Mouse (Mus musculus) neural tube, embryonic 13.5 days (tissue): ENCODE data around the gene Dus4l. TPM values are rescaled to one million over a fixed set of nuclear protein-coding genes. Genes with fewer than 3 reads are reported as not detected.
"Not testable (repeated sequence)": the region's sequence is repeated elsewhere in the genome, so short reads cannot be mapped to it uniquely, and the experiment has no call there.

Experiments used
- ATAC-seq: fragments of 200-750 bp; cut with Nextera tagmentation; 2 replicates; pipeline ENCODE4 v1.8.0; 2017; ENCODE audit warnings: low read depth, mild to moderate bottlenecking, moderate TSS enrichment, moderate library complexity
- H3K27ac ChIP-seq: fragments of 300-500 bp; sonication (generic); replicated peaks from 2 replicates; pipeline ENCODE4 v1.5.1; 2015; ENCODE audit warnings: moderate library complexity, mild to moderate bottlenecking, inconsistent platforms
- H3K27me3 ChIP-seq: fragments of 300-500 bp; sonication (generic); 2 replicates; pipeline ENCODE4 v1.6.1; 2015; ENCODE audit warnings: mild to moderate bottlenecking, inconsistent platforms
- H3K36me3 ChIP-seq: fragments of 300-500 bp; sonication (generic); 2 replicates; pipeline ENCODE4 v1.6.1; 2015; ENCODE audit warnings: mild to moderate bottlenecking, inconsistent platforms
- H3K4me1 ChIP-seq: fragments of 300-500 bp; sonication (generic); replicated peaks from 2 replicates; pipeline ENCODE4 v1.6.1; 2015; ENCODE audit warnings: inconsistent platforms
- H3K4me2 ChIP-seq: fragments of 300-500 bp; sonication (generic); 2 replicates; pipeline ENCODE4 v1.6.1; 2015; ENCODE audit warnings: inconsistent platforms, mild to moderate bottlenecking, moderate library complexity
- H3K4me3 ChIP-seq: fragments of 300-500 bp; sonication (generic); 2 replicates; pipeline ENCODE4 v1.5.1; 2015; ENCODE audit warnings: mild to moderate bottlenecking, inconsistent platforms
- H3K9ac ChIP-seq: fragments of 300-500 bp; sonication (generic); 2 replicates; pipeline ENCODE4 v1.6.1; 2015; ENCODE audit warnings: moderate library complexity, mild to moderate bottlenecking, inconsistent platforms
- H3K9me3 ChIP-seq: fragments of 300-500 bp; sonication (generic); 2 replicates; pipeline ENCODE4 v1.6.1; 2016; ENCODE audit warnings: inconsistent platforms
- WGBS: fragments of 180-500 bp; shearing (Covaris S2); methylation state at CpG from one replicate; pipeline ENCODE4 v1.1.7; 2015; 5-methylcytosine and 5-hydroxymethylcytosine counted together
- polyA plus RNA-seq: library from polyadenylated mRNA; unstranded; fragments of >200 nt; fragmentation: Nextera tagmentation; extraction: Ambion mirVana; gene quantifications from 2 replicates; pipeline ENCODE4 v1.2.1, GENCODE M21; 2015

Gene Dus4l
- polyA plus RNA-seq, 1 experiment from 2014 or later = 7.6 TPM

DNA sequence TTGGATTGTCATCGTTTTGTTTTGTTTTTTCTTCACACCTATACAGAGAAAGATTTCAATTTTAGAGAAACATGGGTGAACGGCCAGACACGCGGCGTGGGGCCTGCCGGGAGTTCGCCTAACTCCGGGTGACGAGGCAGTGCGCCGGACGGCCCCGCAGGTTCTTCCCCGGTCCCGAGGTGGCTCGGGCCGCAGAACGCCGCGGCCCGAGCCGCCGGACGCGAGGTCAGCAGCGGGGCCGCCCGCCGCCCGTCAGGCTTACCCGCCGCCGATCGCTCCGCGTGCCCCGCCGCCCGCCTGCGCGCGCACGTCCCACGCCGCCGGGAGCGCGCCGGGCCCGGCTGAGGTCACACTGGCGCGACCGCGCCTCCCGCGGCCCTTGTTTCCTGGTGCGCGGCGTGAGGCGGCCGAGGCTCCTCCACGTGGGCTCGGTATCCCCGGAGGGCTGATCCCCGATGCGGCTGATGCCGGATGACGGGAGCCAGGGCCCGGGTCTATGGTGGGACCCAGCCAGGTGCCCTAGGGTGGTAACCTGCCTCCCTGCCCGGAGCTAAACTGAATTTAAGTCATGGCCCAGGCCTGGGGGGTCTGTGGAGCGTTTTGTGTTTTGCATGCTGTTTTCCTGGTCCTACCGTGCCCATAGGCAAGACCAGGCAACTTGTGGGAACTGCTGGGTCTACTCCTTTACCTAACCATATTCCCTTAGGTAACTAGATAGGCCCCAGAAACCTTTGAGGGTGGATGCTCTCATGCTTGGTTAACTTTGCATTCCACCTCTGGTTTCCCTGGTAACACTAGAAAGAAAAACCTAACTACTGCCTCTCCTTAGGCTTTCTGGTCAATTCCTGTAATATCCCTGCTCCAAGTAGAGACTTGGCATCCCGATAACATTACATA, 20.0 kb downstream of the Dus4l start, which contains the start of gene Bcap29:
Bcap29 (minus strand) TSS at position 316 of the 897 bp plus-strand sequence.
- 2% methylated on average over 55 of the region's 73 CpGs for WGBS
- peaks cover 8% of the 10 kb centered on the region; the same call in 1 of the 2 replicates for H3K4me1 ChIP-seq
- peak; percentile 86 for ATAC-seq

GRCm38 (mm10) chr12:31633970-31634342, 20.7 kb downstream of the Dus4l start:
- Histone ChIP-seq H3K27ac (peak overlapping the region; percentile 67), H3K27me3 (no peaks in the 10 kb centered on the region), H3K9me3 (no peaks in the 10 kb centered on the region), H3K4me1 (peaks cover 8% of the 10 kb centered on the region; the same call in 1 of the 2 replicates), H3K4me2 (peak overlapping the region; percentile 77), H3K9ac (peak overlapping the region; percentile 82), H3K36me3 (no peaks in the 10 kb centered on the region), H3K4me3 (peak overlapping the region; percentile 60)
- 14% methylated on average over 13 of the region's 13 CpGs for WGBS
- peak; percentile 68 for ATAC-seq

More for the DNA sequence above, 20.0 kb downstream of the Dus4l start, which contains the start of gene Bcap29:
- Histone ChIP-seq H3K27ac (peak within 1 kb of the TSS; percentile 67), H3K4me3 (peak within 1 kb of the TSS; percentile 60), H3K36me3 (no peaks in the 10 kb centered on the region), H3K9ac (peak within 1 kb of the TSS; percentile 82), H3K4me2 (peak within 1 kb of the TSS; percentile 77), H3K9me3 (no peaks in the 10 kb centered on the region), H3K27me3 (no peaks in the 10 kb centered on the region)

DNA sequence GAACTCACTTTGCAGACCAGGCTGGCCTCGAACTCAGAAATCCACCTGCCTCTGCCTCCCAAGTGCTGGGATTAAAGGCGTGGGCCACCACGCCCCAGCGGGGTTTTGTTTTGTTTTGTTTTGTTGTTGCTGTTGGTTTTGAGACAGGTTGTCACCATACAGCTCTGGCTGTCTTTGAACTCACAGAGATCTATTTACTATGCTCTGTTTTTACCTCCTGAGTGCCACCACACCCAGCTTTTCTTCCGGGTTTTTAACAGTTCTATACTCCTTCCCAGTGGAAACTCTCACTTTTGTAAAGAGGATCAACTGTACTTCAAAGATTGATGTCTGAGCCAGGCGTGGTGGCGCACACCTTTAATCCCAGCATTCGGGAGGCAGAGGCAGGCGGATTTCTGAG, 26.2 kb downstream of the Dus4l start:
- 91% methylated on average over 9 of the region's 9 CpGs for WGBS
- H3K4me3 ChIP-seq, H3K27me3 ChIP-seq, H3K4me2 ChIP-seq, H3K9me3 ChIP-seq, H3K4me1 ChIP-seq, H3K9ac ChIP-seq, ATAC-seq, H3K27ac ChIP-seq: not testable (repeated sequence)
- H3K36me3 ChIP-seq = peaks cover 18% of the 10 kb centered on the region

GRCm38 (mm10) chr12:31625016-31625415, 29.6 kb downstream of the Dus4l start:
- ATAC-seq = no peak
- 89% methylated on average over 1 of the region's 1 CpGs for WGBS
- Histone ChIP-seq H3K27ac (no peak overlapping the region), H3K4me2 (no peak overlapping the region), H3K4me3 (no peak overlapping the region), H3K4me1 (no peaks in the 10 kb centered on the region), H3K9me3 (no peaks in the 10 kb centered on the region), H3K36me3 (peaks cover 18% of the 10 kb centered on the region), H3K9ac (no peak overlapping the region), H3K27me3 (no peaks in the 10 kb centered on the region)

DNA sequence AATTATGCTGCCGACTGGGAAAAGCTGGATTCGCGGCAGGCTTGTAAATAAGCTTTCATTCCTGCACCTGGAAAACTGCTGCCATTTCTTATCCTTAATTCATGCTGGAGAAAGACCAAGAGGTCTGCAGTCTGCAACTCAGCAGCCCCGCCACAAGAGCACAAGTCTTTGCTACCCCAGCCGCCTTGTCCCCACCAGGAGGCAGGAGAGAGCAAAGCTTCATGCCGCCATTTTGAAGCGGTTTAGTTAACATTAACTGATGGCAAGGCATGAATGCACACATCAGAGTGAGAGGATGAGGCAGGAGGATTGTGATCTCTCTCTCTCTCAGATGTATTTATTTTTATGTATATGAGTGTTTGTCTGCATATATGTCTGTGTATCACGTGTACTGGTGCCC, 34.5 kb downstream of the Dus4l start:
- Histone ChIP-seq H3K9me3 (no peaks in the 10 kb centered on the region), H3K9ac (no peak overlapping the region), H3K27ac (no peak overlapping the region), H3K4me1 (no peaks in the 10 kb centered on the region), H3K4me3 (no peak overlapping the region), H3K4me2 (no peak overlapping the region), H3K27me3 (no peaks in the 10 kb centered on the region), H3K36me3 (peaks cover 17% of the 10 kb centered on the region; the same call in 1 of the 2 replicates)
- 88% methylated on average over 8 of the region's 8 CpGs for WGBS
- no peak for ATAC-seq

- WGBS = 69% methylated on average over 4 of the region's 4 CpGs
- no peak overlapping the region for H3K27ac ChIP-seq
- H3K36me3 ChIP-seq = peaks cover 9% of the 10 kb centered on the region; the same call in 1 of the 2 replicates
- H3K4me3 ChIP-seq = no peak overlapping the region
- no peaks in the 10 kb centered on the region for H3K9me3 ChIP-seq
- H3K27me3 ChIP-seq = no peaks in the 10 kb centered on the region
- no peaks in the 10 kb centered on the region for H3K4me1 ChIP-seq
- H3K4me2 ChIP-seq = no peak overlapping the region
- H3K9ac ChIP-seq = no peak overlapping the region
- no peak for ATAC-seq
These were observed 41.3 kb downstream of the Dus4l start for GRCm38 (mm10) chr12:31613353-31613752.

GRCm38 (mm10) chr12:31608138-31608537, 46.5 kb downstream of the Dus4l start:
- Histone ChIP-seq H3K27me3 (no peaks in the 10 kb centered on the region), H3K4me2 (no peak overlapping the region), H3K4me3 (no peak overlapping the region), H3K27ac (no peak overlapping the region), H3K9ac (no peak overlapping the region), H3K36me3 (no peaks in the 10 kb centered on the region), H3K9me3 (no peaks in the 10 kb centered on the region), H3K4me1 (no peaks in the 10 kb centered on the region)
- no peak for ATAC-seq
- WGBS = 7% methylated on average over 3 of the region's 3 CpGs

GRCm38 (mm10) chr12:31604894-31605293, 49.7 kb downstream of the Dus4l start:
- no peak for ATAC-seq

GRCm38 (mm10) chr12:31603586-31603985, 51.0 kb downstream of the Dus4l start:
- ATAC-seq = no peak
- no peak overlapping the region for H3K27ac ChIP-seq
- H3K4me1 ChIP-seq = no peaks in the 10 kb centered on the region
- H3K27me3 ChIP-seq = no peaks in the 10 kb centered on the region
- no peaks in the 10 kb centered on the region for H3K9me3 ChIP-seq
- no peak overlapping the region for H3K4me3 ChIP-seq
- WGBS = 74% methylated on average over 6 of the region's 6 CpGs
- no peak overlapping the region for H3K9ac ChIP-seq
- no peaks in the 10 kb centered on the region for H3K36me3 ChIP-seq
- H3K4me2 ChIP-seq = no peak overlapping the region

More at GRCm38 (mm10) chr12:31604894-31605293, 49.7 kb downstream of the Dus4l start:
- Histone ChIP-seq H3K4me3 (no peak overlapping the region), H3K4me1 (no peaks in the 10 kb centered on the region), H3K27me3 (no peaks in the 10 kb centered on the region), H3K4me2 (no peak overlapping the region), H3K9ac (no peak overlapping the region), H3K9me3 (no peaks in the 10 kb centered on the region), H3K27ac (no peak overlapping the region), H3K36me3 (no peaks in the 10 kb centered on the region)
- WGBS = 93% methylated on average over 3 of the region's 3 CpGs

DNA sequence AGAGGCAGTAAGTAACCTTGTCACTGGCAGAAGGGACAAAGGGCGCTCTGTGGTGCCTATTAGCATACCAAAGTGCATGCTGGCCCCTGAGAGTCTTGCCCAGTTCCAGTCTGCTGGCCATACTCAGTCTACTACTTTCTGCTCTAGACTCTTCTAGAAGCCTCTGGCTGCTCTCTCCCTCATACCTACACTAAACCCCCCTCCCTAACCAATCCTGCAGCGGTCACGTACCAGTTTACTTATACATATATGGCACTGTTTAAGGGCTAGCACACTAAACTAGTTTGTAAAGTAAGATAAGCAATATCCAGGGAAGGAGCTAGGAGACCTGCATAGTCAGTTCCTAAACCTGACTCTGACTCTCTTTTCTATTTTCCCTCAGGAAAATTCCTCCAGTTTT, 60.3 kb downstream of the Dus4l start:
- H3K27ac ChIP-seq = no peak overlapping the region
- H3K27me3 ChIP-seq = no peaks in the 10 kb centered on the region
- no peaks in the 10 kb centered on the region for H3K4me1 ChIP-seq
- 67% methylated on average over 3 of the region's 3 CpGs for WGBS
- H3K9ac ChIP-seq = no peak overlapping the region
- no peaks in the 10 kb centered on the region for H3K9me3 ChIP-seq
- no peaks in the 10 kb centered on the region for H3K36me3 ChIP-seq
- no peak overlapping the region for H3K4me2 ChIP-seq
- no peak for ATAC-seq
- H3K4me3 ChIP-seq = no peak overlapping the region

DNA sequence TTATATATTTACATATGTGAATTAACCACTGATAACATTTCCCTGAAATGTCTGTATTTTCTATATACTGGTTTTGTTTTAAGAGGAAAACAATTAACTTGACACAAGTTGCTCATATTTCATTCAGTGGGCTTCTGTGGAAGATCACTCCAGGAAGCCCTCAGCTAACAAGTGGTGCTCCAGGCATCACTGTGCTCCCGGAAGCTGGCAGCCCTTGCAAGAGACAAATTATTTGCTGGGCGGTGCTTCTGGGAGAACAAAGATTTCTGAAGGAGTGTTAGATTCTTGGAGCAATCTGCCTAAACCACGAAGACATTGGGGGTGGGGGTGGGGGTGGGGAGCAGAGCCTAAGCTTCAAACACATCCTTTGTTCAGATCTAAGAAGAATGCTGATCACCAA, 62.6 kb downstream of the Dus4l start:
- Histone ChIP-seq H3K4me3 (no peak overlapping the region), H3K9me3 (no peaks in the 10 kb centered on the region; the same call in 1 of the 2 replicates), H3K27me3 (no peaks in the 10 kb centered on the region), H3K9ac (no peak overlapping the region), H3K4me2 (no peak overlapping the region), H3K36me3 (no peaks in the 10 kb centered on the region), H3K27ac (no peak overlapping the region), H3K4me1 (no peaks in the 10 kb centered on the region)
- WGBS = 30% methylated on average over 3 of the region's 3 CpGs
- ATAC-seq = no peak
